In the genomic region with DNA sequence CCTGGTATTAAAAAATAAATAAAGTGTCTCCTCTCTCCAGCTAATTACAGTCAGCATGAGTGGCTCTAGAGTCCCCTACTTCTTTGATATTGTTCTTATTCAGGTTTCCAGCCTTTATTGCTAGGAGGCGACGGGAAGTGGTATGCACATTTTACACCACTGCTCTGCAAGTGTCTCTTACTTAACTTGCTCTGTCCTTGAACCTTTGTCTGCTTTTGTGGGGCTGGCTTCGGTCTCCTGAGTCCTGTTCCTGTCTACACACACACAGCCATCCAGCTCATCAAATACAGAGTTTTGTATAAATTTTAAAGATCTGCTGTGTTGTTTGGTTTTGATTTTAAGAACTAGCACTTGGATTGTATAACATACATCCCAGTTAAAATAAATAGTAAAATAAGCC, we compare ENCODE assay signal across 17 mouse cellular contexts. TPM values are rescaled to one million over a fixed set of nuclear protein-coding genes. Genes with fewer than 3 reads are reported as not detected.
A peak's percentile ranks its signal among the peaks of the same experiment; 100 is the strongest.
DNase-seq lines count a peak whose midpoint lies in the region; TF ChIP-seq lines count a peak whose summit lies in the region.
"Had no signal": no experiment of that assay in that cellular context is flagged by ENCODE, and none has a peak within 500 bp of the region (broad histone marks: within the 10 kb centered on the region; RNA-seq: fewer than 3 reads in every experiment).

No protein-coding gene starts in this region.

- 84% methylated on average over 3 of the region's 3 CpGs for WGBS in heart, embryonic 10.5 days

- no peak overlapping the region for H3K27ac ChIP-seq in heart, embryonic 10.5 days
- H3K27ac ChIP-seq in layer of hippocampus, adult 2 months: peak overlapping the region; percentile 99; the same call in 1 of the 2 replicates
- H3K27ac ChIP-seq: kidney, embryonic 15.5 days; liver, embryonic 12.5 days; lung, embryonic 15.5 days; midbrain, embryonic 15.5 days had no signal

- H3K27me3 ChIP-seq in heart, embryonic 10.5 days (ENCODE audit: insufficient read depth, poor library complexity, severe bottlenecking): no peaks in the 10 kb centered on the region
- H3K27me3 ChIP-seq in E14TG2a.4 (ENCODE audit: insufficient read depth, low read length): peaks cover 9% of the 10 kb centered on the region; the same call in 1 of the 2 replicates
- H3K27me3 ChIP-seq: kidney, embryonic 15.5 days; lung, embryonic 15.5 days; midbrain, embryonic 15.5 days had no signal

- H3K9me3 ChIP-seq in heart, embryonic 10.5 days: no peaks in the 10 kb centered on the region
- no peaks in the 10 kb centered on the region for H3K9me3 ChIP-seq in E14TG2a.4 (ENCODE audit: low read length)
- H3K9me3 ChIP-seq: kidney, embryonic 15.5 days; liver, embryonic 12.5 days; lung, embryonic 15.5 days; midbrain, embryonic 15.5 days had no signal

- DNase-seq in heart, embryonic 10.5 days (ENCODE audit: low spot score): peak; percentile 9
- no peak for DNase-seq in heart, adult 8-10 months (ENCODE audit: low spot score)
- DNase-seq in layer of hippocampus, adult 2 months (ENCODE audit: low spot score in 2 of 2): no peak
- no peak for DNase-seq in layer of hippocampus, adult 11-12 months (ENCODE audit: low spot score)
- DNase-seq in ES-CJ7 (ENCODE audit: low read depth, low spot score): peak; percentile 29
- DNase-seq in thymus, postnatal 36 days: no peak
- DNase-seq: adrenal gland, adult 8-10 months; cerebellum, adult 18-20 months; heart, adult 11 months; layer of hippocampus, postnatal 36 days; spleen, adult 18-20 months; thymus, adult 2 months had no signal

- H3K4me1 ChIP-seq in heart, embryonic 10.5 days: peaks cover 39% of the 10 kb centered on the region
- peaks cover 38% of the 10 kb centered on the region for H3K4me1 ChIP-seq in E14TG2a.4 (replicated peaks; ENCODE audit: low read depth, low read length)

- no peak for TF ChIP-seq CTCF in layer of hippocampus, adult 2 months (conservative IDR thresholded peaks at IDR 0.05)
- no peak for TF ChIP-seq CTCF in E14TG2a.4 (conservative IDR thresholded peaks at IDR 0.05; ENCODE audit: low read length)

- H3K4me3 ChIP-seq in heart, embryonic 10.5 days: no peak overlapping the region
- no peak overlapping the region for H3K4me3 ChIP-seq in layer of hippocampus, adult 2 months
- H3K4me3 ChIP-seq in E14TG2a.4 (replicated peaks; ENCODE audit: low read length): 0 out of 2 replicates have a peak overlapping the region, but pooled peaks have one; percentile 0
- H3K4me3 ChIP-seq: kidney, embryonic 15.5 days; liver, embryonic 12.5 days; lung, embryonic 15.5 days; midbrain, embryonic 15.5 days had no signal

- H3K36me3 ChIP-seq in heart, embryonic 10.5 days: no peaks in the 10 kb centered on the region
- no peaks in the 10 kb centered on the region for H3K36me3 ChIP-seq in E14TG2a.4 (ENCODE audit: insufficient read depth, low read length)
- H3K36me3 ChIP-seq: kidney, embryonic 15.5 days; liver, embryonic 12.5 days; lung, embryonic 15.5 days; midbrain, embryonic 15.5 days had no signal

RNA-seq across cellular contexts. Expression of a gene that starts 5.4 kb away (rescaled TPM):
- polyA plus RNA-seq in heart, embryonic 10.5 days (2016; fragmentation: Nextera tagmentation; extraction: Ambion mirVana): 44.8 and 56.6 TPM in 2 replicates
- 100 to 1,000 TPM; 159 to 211 (median 191) TPM for total RNA-seq in heart, adult 8-10 months (2022)
- 100 to 1,000 TPM; 403 to 414 TPM for total RNA-seq in layer of hippocampus, adult 2 months (2021)

Comparison
In these comparisons a context has a peak if more than half of its experiments do, and no peak if none do; other contexts are left out.
1. DNase-seq: peak in heart, embryonic 10.5 days (single experiment) and ES-CJ7 (single experiment); none in heart, adult 8-10 months (single experiment), layer of hippocampus, adult 2 months (0 of 2), layer of hippocampus, adult 11-12 months (single experiment) and thymus, postnatal 36 days (0 of 2).